In the genomic region with DNA sequence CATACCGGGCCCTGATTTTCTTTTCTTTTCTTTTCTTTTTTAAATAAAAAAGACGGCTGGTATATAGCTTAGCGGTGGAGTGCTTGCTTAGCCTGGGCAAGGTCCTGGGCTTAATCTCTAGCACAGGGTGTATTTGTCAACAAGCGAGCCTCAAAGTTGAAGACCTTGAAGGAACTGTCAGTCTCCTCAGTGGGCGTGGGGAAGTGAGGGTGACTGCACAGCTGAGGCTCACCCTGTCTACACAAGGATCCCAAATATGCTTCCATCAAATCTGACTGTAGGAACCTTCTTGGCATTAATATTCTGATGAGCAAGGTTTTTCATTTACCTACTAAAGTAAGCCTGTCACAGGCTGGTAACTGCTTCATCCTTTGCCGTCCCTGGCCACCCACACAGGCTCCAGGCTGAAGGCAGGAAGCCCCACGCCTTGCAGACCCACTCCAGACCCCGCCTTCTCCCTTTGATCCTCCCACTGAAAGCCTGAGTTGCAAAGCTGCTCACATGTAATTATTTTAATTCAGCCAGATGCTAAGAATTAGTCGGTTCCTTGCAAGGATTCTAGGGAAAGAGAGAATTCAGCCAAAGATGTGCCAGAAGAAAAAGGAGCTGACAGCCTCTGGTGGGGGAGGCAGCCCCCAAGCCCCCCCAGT, we compare ENCODE assay signal across 9 mouse cellular contexts. TPM values are rescaled to one million over a fixed set of nuclear protein-coding genes. Genes with fewer than 3 reads are reported as not detected.
DNase-seq lines count a peak whose midpoint lies in the region; TF ChIP-seq lines count a peak whose summit lies in the region.
"Had no signal": no experiment of that assay in that cellular context is flagged by ENCODE, and none has a peak within 500 bp of the region (broad histone marks: within the 10 kb centered on the region; RNA-seq: fewer than 3 reads in every experiment).

No protein-coding gene starts in this region.

- DNase-seq in kidney, postnatal 4 days = peak; percentile 60 to 69
- DNase-seq in kidney, adult 11 months = no peak
- DNase-seq in embryo, embryonic 10.5 days (ENCODE audit: low spot score) = peak; percentile 62
- peak; percentile 14 to 56 for DNase-seq in layer of hippocampus, adult 2 months (ENCODE audit: low spot score in 2 of 2)
- no peak for DNase-seq in cerebellum, postnatal 25 days
- no peak for DNase-seq in urinary bladder, adult 18-20 months (ENCODE audit: low spot score in 2 of 2)
- no peak for DNase-seq in kidney, postnatal 14 days

- H3K4me1 ChIP-seq in olfactory bulb, adult 2 months (ENCODE audit: control insufficient read depth, insufficient read depth, low read length) = peaks cover 48% of the 10 kb centered on the region

- TF ChIP-seq POLR2A in olfactory bulb, adult 2 months (IDR thresholded peaks at IDR 0.05; ENCODE audit: insufficient read depth, low read depth, low read length) = no peak

- H3K27ac ChIP-seq in layer of hippocampus, adult 2 months = peak overlapping the region; percentile 71
- H3K27ac ChIP-seq in olfactory bulb, adult 2 months (ENCODE audit: insufficient read depth, low read depth, low read length) = peak overlapping the region; percentile 77
- H3K27ac ChIP-seq: heart, embryonic 13.5 days had no signal

- H3K4me3 ChIP-seq in layer of hippocampus, adult 2 months = no peak overlapping the region
- H3K4me3 ChIP-seq in olfactory bulb, adult 2 months (ENCODE audit: insufficient read depth, low read depth, low read length) = no peak overlapping the region
- H3K4me3 ChIP-seq: heart, embryonic 13.5 days had no signal

- no peak for TF ChIP-seq CTCF in layer of hippocampus, adult 2 months (conservative IDR thresholded peaks at IDR 0.05)
- TF ChIP-seq CTCF in olfactory bulb, adult 2 months (IDR thresholded peaks at IDR 0.05; ENCODE audit: insufficient read depth, low read depth, low read length) = no peak

- WGBS in olfactory bulb, adult 2 months = 15% methylated on average over 9 of the region's 9 CpGs

RNA-seq across cellular contexts. Expression of a gene that starts 38.7 kb away (rescaled TPM):
- total RNA-seq in layer of hippocampus, adult 2 months (2021) = 10 to 100 TPM; 34.0 to 36.3 TPM
- polyA plus RNA-seq in olfactory bulb, adult 2 months (2012; ENCODE audit: insufficient read depth, insufficient read length, low replicate concordance, missing spikeins) = not detected in 2 replicates

Comparison
In these comparisons a context has a peak if more than half of its experiments do, and no peak if none do; other contexts are left out.
1. DNase-seq: peak in kidney, postnatal 4 days (2 of 2), embryo, embryonic 10.5 days (single experiment) and layer of hippocampus, adult 2 months (2 of 2); none in kidney, adult 11 months (single experiment), cerebellum, postnatal 25 days (0 of 2), urinary bladder, adult 18-20 months (0 of 2) and kidney, postnatal 14 days (single experiment).